Mouse (Mus musculus): ENCODE results near the gene Mgrn1.

DNA sequence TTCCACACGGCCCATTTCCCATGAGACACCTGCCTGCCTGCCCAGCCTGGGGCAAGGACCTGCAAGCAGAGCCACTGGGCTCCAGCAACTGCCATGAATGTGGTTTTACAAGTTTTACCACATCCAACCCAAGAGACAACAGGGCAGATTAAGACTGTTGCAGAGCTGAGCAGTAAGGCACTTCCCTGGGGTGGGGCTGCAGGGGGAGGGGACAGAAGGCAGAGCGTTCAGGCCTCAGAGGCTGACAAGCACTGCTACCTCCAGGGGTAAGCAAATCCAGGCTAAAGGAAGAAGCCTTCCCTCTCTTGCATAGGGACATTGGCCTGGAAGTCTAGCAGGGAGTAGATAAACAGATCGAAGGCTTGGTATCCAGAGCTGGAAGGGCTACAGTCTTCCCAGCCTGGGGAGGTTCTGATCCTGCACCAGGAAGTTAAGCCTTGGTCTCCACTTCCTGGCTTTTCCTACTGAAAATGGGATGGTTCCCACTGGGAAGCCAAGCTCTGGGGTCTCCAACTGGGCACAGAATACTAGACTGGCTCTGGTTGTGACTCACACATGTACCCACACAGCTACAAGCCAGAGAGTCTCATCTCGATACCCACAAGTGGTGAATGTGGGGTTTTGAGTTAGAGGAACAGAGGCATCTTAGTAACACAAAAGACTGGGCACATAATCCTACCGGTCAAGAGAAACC, 7.7 kb upstream of the Mgrn1 start:
- TF ChIP-seq CTCF (IDR thresholded peaks at IDR 0.05) (no peak), EP300 (IDR thresholded peaks at IDR 0.05) (no peak)
